Mouse (Mus musculus): ENCODE measurements at regions not wholly inside any gene's neighbourhood (a gene's known extent, or its start where the extent isn't known, plus 50 kb on each side); places are given as distances from the start of the nearest gene placed in this dataset.

- no peak for DNase-seq (ENCODE audit: low spot score in 2 of 2)
Observed at GRCm38 (mm10) chr15:5414401-5414800, 170.4 kb upstream of the Ptger4 start.

GRCm38 (mm10) chr15:5416031-5416430 lies 172.0 kb upstream of the Ptger4 start:
- DNase-seq (ENCODE audit: low spot score in 2 of 2), result no peak

GRCm38 (mm10) chr15:5426641-5427040 lies 182.7 kb upstream of the Ptger4 start:
- DNase-seq (ENCODE audit: low spot score in 2 of 2), result no peak

- no peak for DNase-seq (ENCODE audit: low spot score in 2 of 2)
Observed at GRCm38 (mm10) chr15:5427319-5428048, 183.5 kb upstream of the Ptger4 start.

GRCm38 (mm10) chr15:5432018-5432417 lies 188.0 kb upstream of the Ptger4 start:
- DNase-seq (ENCODE audit: low spot score in 2 of 2), result no peak

GRCm38 (mm10) chr15:5437020-5437419 lies 193.0 kb upstream of the Ptger4 start:
- no peak for DNase-seq (ENCODE audit: low spot score in 2 of 2)

- no peak for DNase-seq (ENCODE audit: low spot score in 2 of 2)
Observed at GRCm38 (mm10) chr15:5446040-5446755, 202.2 kb upstream of the Ptger4 start.

- DNase-seq (ENCODE audit: low spot score in 2 of 2), result no peak
Observed at GRCm38 (mm10) chr15:5446756-5447314, 202.8 kb upstream of the Ptger4 start.

GRCm38 (mm10) chr15:5447707-5448496 lies 203.9 kb upstream of the Ptger4 start:
- no peak for DNase-seq (ENCODE audit: low spot score in 2 of 2)

GRCm38 (mm10) chr15:5459083-5459482 lies 215.1 kb upstream of the Ptger4 start:
- peak; percentile 52 to 63 for DNase-seq (ENCODE audit: low spot score in 2 of 2)

- DNase-seq (ENCODE audit: low spot score in 2 of 2), result no peak
Observed at GRCm38 (mm10) chr15:5459580-5459979, 215.6 kb upstream of the Ptger4 start.

- no peak for DNase-seq (ENCODE audit: low spot score in 2 of 2)
Observed at GRCm38 (mm10) chr15:5462651-5463050, 218.7 kb upstream of the Ptger4 start.

GRCm38 (mm10) chr15:5464732-5465131 lies 220.7 kb upstream of the Ptger4 start:
- no peak for DNase-seq (ENCODE audit: low spot score in 2 of 2)

- no peak for DNase-seq (ENCODE audit: low spot score in 2 of 2)
Observed at GRCm38 (mm10) chr15:5468535-5469073, 224.6 kb upstream of the Ptger4 start.

GRCm38 (mm10) chr15:5475389-5475995 lies 231.5 kb upstream of the Ptger4 start:
- no peak for DNase-seq (ENCODE audit: low spot score in 2 of 2)

GRCm38 (mm10) chr15:5493286-5493685 lies 249.3 kb upstream of the Ptger4 start:
- DNase-seq (ENCODE audit: low spot score in 2 of 2), result no peak

- peak; percentile 30 to 31 for DNase-seq (ENCODE audit: low spot score in 2 of 2)
Observed at GRCm38 (mm10) chr15:5495187-5495849, 251.3 kb upstream of the Ptger4 start.

GRCm38 (mm10) chr15:5495954-5496353 lies 252.0 kb upstream of the Ptger4 start:
- DNase-seq (ENCODE audit: low spot score in 2 of 2), result no peak

GRCm38 (mm10) chr15:5504502-5504901 lies 260.5 kb upstream of the Ptger4 start:
- no peak for DNase-seq (ENCODE audit: low spot score in 2 of 2)

- DNase-seq (ENCODE audit: low spot score in 2 of 2), result no peak
Observed at GRCm38 (mm10) chr15:5506848-5507544, 263.0 kb upstream of the Ptger4 start.

All from urinary bladder, postnatal 36 days (tissue).